Mouse (Mus musculus): ENCODE measurements around the gene Man1c1. TPM values are rescaled to one million over a fixed set of nuclear protein-coding genes. Genes with fewer than 3 reads are reported as not detected.
A peak's percentile ranks its signal among the peaks of the same experiment; 100 is the strongest.

The Man1c1 gene
- polyA plus RNA-seq, 1 experiment from 2014 or later, result 4.4 TPM

DNA sequence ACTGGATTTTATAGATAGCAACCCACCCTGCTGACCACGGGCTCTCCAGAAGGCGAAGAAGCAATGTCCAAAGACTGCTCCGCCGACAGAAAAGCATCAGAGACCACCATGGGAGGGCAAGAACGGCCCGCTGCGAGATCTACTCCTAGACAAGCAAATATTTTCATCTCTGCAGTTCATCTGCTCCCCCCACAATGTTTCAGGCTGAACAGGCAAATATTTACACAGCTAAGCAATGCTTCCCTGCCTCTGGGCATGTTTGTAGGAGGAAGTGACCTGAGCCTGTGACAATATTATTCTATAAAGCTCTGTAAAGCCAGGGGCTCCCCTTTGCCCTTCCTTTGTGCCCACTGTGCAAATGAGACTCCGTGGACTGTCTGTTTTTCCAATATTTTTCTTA, 20.2 kb downstream of the Man1c1 start:
- Histone ChIP-seq H3K27me3 (ENCODE audit: control insufficient read depth, insufficient read depth, low read length) (no peaks in the 10 kb centered on the region), H3K4me1 (ENCODE audit: control insufficient read depth, insufficient read depth, low read length) (peaks cover 8% of the 10 kb centered on the region), H3K36me3 (ENCODE audit: control insufficient read depth, insufficient read depth) (no peaks in the 10 kb centered on the region), H3K4me3 (ENCODE audit: low read length) (no peak overlapping the region), H3K9ac (ENCODE audit: low read length) (no peak overlapping the region), H3K9me3 (replicated peaks; ENCODE audit: control insufficient read depth, low read length) (peaks cover 4% of the 10 kb centered on the region; the same call in 1 of the 2 replicates), H3K27ac (ENCODE audit: low read length) (peak overlapping the region; percentile 49; the same call in 1 of the 2 replicates), H3K4me2 (ENCODE audit: low read depth, low read length) (no peak overlapping the region)
- 61% methylated on average over 8 of the region's 8 CpGs for WGBS
- ATAC-seq (replicated peaks; ENCODE audit: extremely low read depth, insufficient read depth, low FRiP score), result no peak

DNA sequence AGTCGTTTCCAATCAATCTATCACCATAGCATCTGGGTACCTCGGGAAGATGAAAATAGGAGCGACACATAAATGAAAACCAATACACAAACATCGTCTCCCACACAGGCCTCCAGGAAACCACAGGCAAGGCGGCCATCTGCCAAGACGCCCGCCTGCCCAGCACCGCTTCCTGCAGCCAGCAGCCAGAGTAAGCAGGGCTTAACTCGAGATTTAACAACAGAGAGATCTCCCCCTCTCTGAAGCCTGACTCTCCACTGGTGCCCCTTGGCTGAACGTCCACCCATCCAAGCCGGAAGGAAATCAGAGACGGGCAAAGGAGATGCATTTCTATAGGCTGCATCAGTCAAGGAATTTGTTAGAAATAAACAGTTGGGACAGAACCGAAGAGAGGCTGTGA, 21.1 kb downstream of the Man1c1 start:
- Histone ChIP-seq H3K4me3 (ENCODE audit: low read length) (no peak overlapping the region), H3K36me3 (ENCODE audit: control insufficient read depth, insufficient read depth) (no peaks in the 10 kb centered on the region), H3K4me1 (ENCODE audit: control insufficient read depth, insufficient read depth, low read length) (peaks cover 8% of the 10 kb centered on the region), H3K4me2 (ENCODE audit: low read depth, low read length) (peak overlapping the region; percentile 19; the same call in 1 of the 2 replicates), H3K27me3 (ENCODE audit: control insufficient read depth, insufficient read depth, low read length) (no peaks in the 10 kb centered on the region), H3K9ac (ENCODE audit: low read length) (no peak overlapping the region), H3K9me3 (replicated peaks; ENCODE audit: control insufficient read depth, low read length) (peaks cover 4% of the 10 kb centered on the region; the same call in 1 of the 2 replicates), H3K27ac (ENCODE audit: low read length) (peak overlapping the region; percentile 49)
- peak; percentile 32; the same call in 1 of the 2 replicates for ATAC-seq (replicated peaks; ENCODE audit: extremely low read depth, insufficient read depth, low FRiP score)
- 43% methylated on average over 13 of the region's 13 CpGs for WGBS

DNA sequence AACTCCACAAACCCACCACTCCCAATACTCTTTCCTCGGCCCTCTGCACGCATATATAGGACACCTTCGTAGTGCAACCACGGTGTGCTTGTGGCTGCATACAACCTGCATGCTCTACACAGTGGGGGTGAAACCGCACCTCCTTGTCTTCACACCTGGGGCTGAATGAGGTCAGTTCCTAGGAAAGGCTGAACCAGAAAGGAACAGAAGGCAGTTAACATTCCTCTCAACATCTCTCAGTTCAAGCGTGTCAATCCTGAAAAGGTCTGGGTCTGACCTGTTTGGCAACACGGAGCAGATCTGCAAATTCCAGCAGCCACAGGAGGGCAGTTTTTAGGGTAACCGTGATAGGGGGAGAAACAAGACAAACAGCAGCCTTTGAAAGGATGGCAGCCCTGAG, 21.7 kb downstream of the Man1c1 start:
- peaks cover 8% of the 10 kb centered on the region for H3K4me1 ChIP-seq (ENCODE audit: control insufficient read depth, insufficient read depth, low read length)
- WGBS, result 72% methylated on average over 8 of the region's 8 CpGs

DNA sequence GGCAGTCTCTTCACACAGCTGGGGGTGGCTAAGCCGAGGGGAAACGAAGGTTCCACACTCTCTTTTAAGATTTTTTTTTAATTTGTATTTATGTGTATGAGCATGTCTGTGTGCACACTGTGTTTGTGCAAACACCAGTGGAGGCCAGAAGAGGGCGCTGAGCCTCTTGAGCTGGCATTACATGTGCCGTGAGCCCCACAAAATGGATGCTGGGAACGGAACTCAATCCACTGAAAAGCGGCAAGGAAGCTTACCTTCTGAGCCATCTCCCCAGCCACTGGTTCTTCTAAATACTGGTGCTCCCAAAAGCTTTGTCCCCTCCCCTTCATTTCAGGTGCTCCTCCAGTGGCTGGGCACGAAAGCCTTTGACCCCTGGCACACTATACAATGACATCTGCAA, 22.3 kb downstream of the Man1c1 start:
- Histone ChIP-seq H3K36me3 (ENCODE audit: control insufficient read depth, insufficient read depth) (no peaks in the 10 kb centered on the region), H3K9me3 (replicated peaks; ENCODE audit: control insufficient read depth, low read length) (peaks cover 4% of the 10 kb centered on the region; the same call in 1 of the 2 replicates), H3K9ac (ENCODE audit: low read length) (no peak overlapping the region), H3K4me1 (ENCODE audit: control insufficient read depth, insufficient read depth, low read length) (peaks cover 8% of the 10 kb centered on the region), H3K4me3 (ENCODE audit: low read length) (no peak overlapping the region), H3K27ac (ENCODE audit: low read length) (no peak overlapping the region), H3K27me3 (ENCODE audit: control insufficient read depth, insufficient read depth, low read length) (no peaks in the 10 kb centered on the region), H3K4me2 (ENCODE audit: low read depth, low read length) (no peak overlapping the region)
- WGBS, result 87% methylated on average over 7 of the region's 7 CpGs
- ATAC-seq (replicated peaks; ENCODE audit: extremely low read depth, insufficient read depth, low FRiP score), result no peak

More for the DNA sequence above, 21.7 kb downstream of the Man1c1 start:
- Histone ChIP-seq H3K36me3 (ENCODE audit: control insufficient read depth, insufficient read depth) (no peaks in the 10 kb centered on the region), H3K9me3 (replicated peaks; ENCODE audit: control insufficient read depth, low read length) (peaks cover 4% of the 10 kb centered on the region; the same call in 1 of the 2 replicates), H3K27ac (ENCODE audit: low read length) (0 out of 2 replicates have a peak overlapping the region, but pooled peaks have one; percentile 20), H3K4me3 (ENCODE audit: low read length) (no peak overlapping the region), H3K4me2 (ENCODE audit: low read depth, low read length) (peak overlapping the region; percentile 19; the same call in 1 of the 2 replicates), H3K27me3 (ENCODE audit: control insufficient read depth, insufficient read depth, low read length) (no peaks in the 10 kb centered on the region), H3K9ac (ENCODE audit: low read length) (no peak overlapping the region)
- ATAC-seq (replicated peaks; ENCODE audit: extremely low read depth, insufficient read depth, low FRiP score), result no peak

DNA sequence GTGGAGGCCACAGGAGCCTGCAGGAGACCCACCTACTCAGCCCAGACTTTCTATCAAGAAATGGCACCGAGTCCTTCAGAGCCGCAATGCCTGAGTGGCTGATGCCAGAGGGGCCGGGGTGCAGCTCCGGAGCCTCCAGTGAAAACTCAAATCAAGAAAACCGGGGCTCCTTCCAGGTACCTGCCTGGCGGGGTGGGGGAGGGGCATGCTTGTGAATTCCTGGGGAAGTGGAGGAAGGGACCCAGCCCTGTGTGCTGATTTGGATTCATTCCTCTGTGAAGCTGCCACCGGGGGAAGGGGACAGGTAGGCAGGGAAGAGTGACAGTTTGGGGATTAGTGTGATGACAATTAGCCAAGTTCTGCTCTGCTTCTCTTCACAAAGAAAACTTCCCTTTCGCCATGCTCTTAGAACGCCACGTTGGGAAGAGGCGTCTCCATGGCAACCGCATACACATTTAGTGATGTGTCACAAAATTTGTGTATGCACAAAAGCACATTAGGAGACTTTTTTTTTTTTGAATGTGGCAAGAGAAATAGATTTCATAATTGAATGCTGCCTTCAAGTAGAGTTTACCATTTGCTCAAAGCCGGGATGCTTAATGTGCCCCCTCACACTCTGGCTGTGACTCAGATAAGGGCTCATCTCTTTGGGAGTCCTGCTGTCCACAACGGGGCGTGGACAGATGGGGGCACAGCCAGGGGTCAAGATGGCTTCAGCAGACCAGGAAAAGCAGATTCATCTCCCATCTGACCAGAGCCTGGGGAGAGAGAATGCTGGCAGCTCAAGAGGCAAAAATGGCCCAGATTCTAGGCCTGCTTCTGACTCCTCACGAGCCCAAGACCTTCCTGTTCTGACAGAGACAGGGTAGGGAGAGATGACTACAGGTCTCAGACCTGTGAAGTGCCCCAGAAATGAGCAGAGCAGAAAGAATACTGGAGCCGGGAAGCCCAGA, 26.3 kb downstream of the Man1c1 start:
- H3K9me3 ChIP-seq (replicated peaks; ENCODE audit: control insufficient read depth, low read length), result no peaks in the 10 kb centered on the region
- H3K4me3 ChIP-seq (ENCODE audit: low read length), result no peak overlapping the region
- no peaks in the 10 kb centered on the region for H3K36me3 ChIP-seq (ENCODE audit: control insufficient read depth, insufficient read depth)
- H3K4me1 ChIP-seq (ENCODE audit: control insufficient read depth, insufficient read depth, low read length), result peaks cover 4% of the 10 kb centered on the region; the same call in 1 of the 2 replicates
- no peak overlapping the region for H3K4me2 ChIP-seq (ENCODE audit: low read depth, low read length)
- ATAC-seq (replicated peaks; ENCODE audit: extremely low read depth, insufficient read depth, low FRiP score), result no peak
- no peak overlapping the region for H3K27ac ChIP-seq (ENCODE audit: low read length)
- no peak overlapping the region for H3K9ac ChIP-seq (ENCODE audit: low read length)
- 43% methylated on average over 17 of the region's 17 CpGs for WGBS
- no peaks in the 10 kb centered on the region for H3K27me3 ChIP-seq (ENCODE audit: control insufficient read depth, insufficient read depth, low read length)

DNA sequence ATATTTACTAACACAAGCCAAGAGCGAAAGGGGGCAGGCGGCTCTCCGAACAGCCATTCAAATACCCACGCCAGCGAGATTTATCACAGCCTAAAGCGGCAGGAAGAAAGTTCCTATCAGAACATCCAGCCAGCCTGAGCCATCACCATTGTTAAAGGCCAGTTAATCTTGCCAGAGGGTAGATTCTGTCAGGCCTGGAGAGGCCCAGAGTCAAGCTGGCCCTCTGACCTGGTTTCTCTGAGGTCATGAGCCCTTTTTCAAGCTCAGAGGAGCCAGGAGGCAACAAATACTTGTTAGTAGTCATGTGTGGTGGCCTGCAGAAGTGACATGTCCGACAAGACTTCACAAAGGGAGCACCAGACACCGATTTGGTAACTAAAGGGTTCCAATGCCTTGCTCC, 28.3 kb downstream of the Man1c1 start:
- Histone ChIP-seq H3K9me3 (replicated peaks; ENCODE audit: control insufficient read depth, low read length) (no peaks in the 10 kb centered on the region), H3K9ac (ENCODE audit: low read length) (no peak overlapping the region), H3K4me3 (ENCODE audit: low read length) (no peak overlapping the region), H3K4me2 (ENCODE audit: low read depth, low read length) (no peak overlapping the region), H3K36me3 (ENCODE audit: control insufficient read depth, insufficient read depth) (no peaks in the 10 kb centered on the region), H3K27me3 (ENCODE audit: control insufficient read depth, insufficient read depth, low read length) (no peaks in the 10 kb centered on the region), H3K4me1 (ENCODE audit: control insufficient read depth, insufficient read depth, low read length) (peaks cover 4% of the 10 kb centered on the region; the same call in 1 of the 2 replicates), H3K27ac (ENCODE audit: low read length) (peak overlapping the region; percentile 32; the same call in 1 of the 2 replicates)
- 44% methylated on average over 8 of the region's 8 CpGs for WGBS
- no peak for ATAC-seq (replicated peaks; ENCODE audit: extremely low read depth, insufficient read depth, low FRiP score)

DNA sequence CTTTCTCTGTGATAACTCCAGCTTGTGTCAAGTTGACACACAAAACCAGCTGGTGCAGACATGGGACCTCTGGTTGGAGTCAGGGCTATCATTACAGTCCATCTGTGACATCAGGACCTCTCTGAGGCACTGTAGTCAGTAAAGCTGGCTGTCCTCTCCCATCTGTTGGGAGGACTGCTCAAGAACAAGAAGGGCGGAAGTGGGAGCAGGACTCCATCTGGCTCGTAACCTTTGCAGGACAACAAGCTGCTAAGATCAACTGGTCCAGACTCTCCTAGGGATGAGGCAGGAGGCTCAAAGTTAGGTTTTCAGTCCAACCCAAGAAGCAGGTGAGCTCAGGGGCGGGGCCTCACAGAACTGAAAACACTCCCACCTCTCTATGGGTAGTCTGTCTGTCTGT, 29.1 kb downstream of the Man1c1 start:
- Histone ChIP-seq H3K36me3 (ENCODE audit: control insufficient read depth, insufficient read depth) (no peaks in the 10 kb centered on the region), H3K27me3 (ENCODE audit: control insufficient read depth, insufficient read depth, low read length) (no peaks in the 10 kb centered on the region), H3K9ac (ENCODE audit: low read length) (no peak overlapping the region), H3K4me2 (ENCODE audit: low read depth, low read length) (no peak overlapping the region), H3K9me3 (replicated peaks; ENCODE audit: control insufficient read depth, low read length) (no peaks in the 10 kb centered on the region), H3K27ac (ENCODE audit: low read length) (no peak overlapping the region), H3K4me1 (ENCODE audit: control insufficient read depth, insufficient read depth, low read length) (peaks cover 4% of the 10 kb centered on the region; the same call in 1 of the 2 replicates), H3K4me3 (ENCODE audit: low read length) (no peak overlapping the region)
- no peak for ATAC-seq (replicated peaks; ENCODE audit: extremely low read depth, insufficient read depth, low FRiP score)
- WGBS, result 86% methylated on average over 3 of the region's 3 CpGs

DNA sequence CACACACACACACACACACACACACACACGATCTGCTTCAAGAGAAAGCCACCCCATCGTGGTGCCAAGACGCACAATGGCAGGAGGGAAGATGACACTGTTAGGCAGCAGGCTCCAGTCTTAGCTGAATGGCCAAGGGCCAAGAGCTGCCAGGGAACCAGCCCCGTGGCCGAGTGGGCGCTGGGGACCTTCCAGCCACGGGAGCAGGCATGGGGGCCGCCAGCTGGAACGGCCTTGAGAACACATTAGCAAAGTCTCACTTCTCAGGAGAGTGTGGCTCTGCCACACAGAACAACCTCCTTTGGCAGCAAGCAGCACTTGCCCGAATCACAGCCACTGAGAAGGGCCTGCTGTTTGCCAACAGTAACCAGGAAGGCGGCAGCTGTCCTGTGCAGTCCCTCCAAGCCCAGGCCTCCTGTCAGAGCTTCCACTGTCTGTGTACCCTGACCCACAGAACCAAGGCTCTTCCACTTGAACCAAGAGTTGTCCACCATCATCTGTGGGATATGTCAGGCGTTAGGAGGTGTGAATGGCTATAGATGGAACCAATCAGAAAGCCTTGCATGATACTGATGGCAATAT, 30.1 kb downstream of the Man1c1 start:
- H3K9me3 ChIP-seq (replicated peaks; ENCODE audit: control insufficient read depth, low read length), result no peaks in the 10 kb centered on the region
- H3K27me3 ChIP-seq (ENCODE audit: control insufficient read depth, insufficient read depth, low read length), result no peaks in the 10 kb centered on the region
- H3K27ac ChIP-seq (ENCODE audit: low read length), result no peak overlapping the region
- no peak for ATAC-seq (replicated peaks; ENCODE audit: extremely low read depth, insufficient read depth, low FRiP score)
- WGBS, result 88% methylated on average over 12 of the region's 12 CpGs
- no peaks in the 10 kb centered on the region for H3K36me3 ChIP-seq (ENCODE audit: control insufficient read depth, insufficient read depth)
- no peak overlapping the region for H3K4me3 ChIP-seq (ENCODE audit: low read length)
- no peak overlapping the region for H3K9ac ChIP-seq (ENCODE audit: low read length)
- no peak overlapping the region for H3K4me2 ChIP-seq (ENCODE audit: low read depth, low read length)
- peaks cover 9% of the 10 kb centered on the region for H3K4me1 ChIP-seq (ENCODE audit: control insufficient read depth, insufficient read depth, low read length)

DNA sequence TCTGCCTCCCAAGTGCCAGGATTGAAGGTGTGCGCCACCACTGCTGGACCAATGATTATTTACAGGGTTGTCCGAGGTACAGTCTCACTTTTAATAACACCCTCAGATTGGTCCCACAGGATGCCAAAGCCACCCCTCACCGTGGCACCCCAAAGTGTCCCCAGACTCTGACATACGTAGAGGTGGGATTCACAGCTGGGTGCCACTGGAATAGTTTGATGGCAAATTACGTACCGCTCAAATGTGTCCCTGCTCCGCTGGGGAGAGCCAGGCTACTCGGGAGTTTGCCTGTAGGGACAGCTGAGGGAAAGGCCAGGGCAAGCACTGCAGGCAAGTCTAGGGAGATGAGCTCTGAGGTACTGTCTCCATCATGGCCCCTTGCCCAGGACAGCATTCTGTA, 30.9 kb downstream of the Man1c1 start:
- H3K36me3 ChIP-seq (ENCODE audit: control insufficient read depth, insufficient read depth), result no peaks in the 10 kb centered on the region
- H3K27me3 ChIP-seq (ENCODE audit: control insufficient read depth, insufficient read depth, low read length), result no peaks in the 10 kb centered on the region
- H3K4me2 ChIP-seq (ENCODE audit: low read depth, low read length), result no peak overlapping the region
- ATAC-seq (replicated peaks; ENCODE audit: extremely low read depth, insufficient read depth, low FRiP score), result no peak
- no peak overlapping the region for H3K9ac ChIP-seq (ENCODE audit: low read length)
- H3K27ac ChIP-seq (ENCODE audit: low read length), result no peak overlapping the region
- 92% methylated on average over 8 of the region's 8 CpGs for WGBS
- no peaks in the 10 kb centered on the region for H3K9me3 ChIP-seq (replicated peaks; ENCODE audit: control insufficient read depth, low read length)
- H3K4me1 ChIP-seq (ENCODE audit: control insufficient read depth, insufficient read depth, low read length), result peaks cover 16% of the 10 kb centered on the region
- no peak overlapping the region for H3K4me3 ChIP-seq (ENCODE audit: low read length)

All from heart, embryonic 16.5 days (tissue).